Mouse (Mus musculus) ovary, postnatal 36 days (tissue): ENCODE data around the gene Lmna.
A peak's percentile ranks its signal among the peaks of the same experiment; 100 is the strongest.

Source experiments
- DNase-seq: peaks from one replicate; pipeline ENCODE4 v3.0.0; 2022; ENCODE audit warnings: low spot score, mixed read lengths

The Lmna gene

GRCm38 (mm10) chr3:88539397-88539796 is 29.6 kb upstream of the Lmna start:
- no peak for DNase-seq

GRCm38 (mm10) chr3:88538271-88539145 is 28.8 kb upstream of the Lmna start:
- no peak for DNase-seq

DNA sequence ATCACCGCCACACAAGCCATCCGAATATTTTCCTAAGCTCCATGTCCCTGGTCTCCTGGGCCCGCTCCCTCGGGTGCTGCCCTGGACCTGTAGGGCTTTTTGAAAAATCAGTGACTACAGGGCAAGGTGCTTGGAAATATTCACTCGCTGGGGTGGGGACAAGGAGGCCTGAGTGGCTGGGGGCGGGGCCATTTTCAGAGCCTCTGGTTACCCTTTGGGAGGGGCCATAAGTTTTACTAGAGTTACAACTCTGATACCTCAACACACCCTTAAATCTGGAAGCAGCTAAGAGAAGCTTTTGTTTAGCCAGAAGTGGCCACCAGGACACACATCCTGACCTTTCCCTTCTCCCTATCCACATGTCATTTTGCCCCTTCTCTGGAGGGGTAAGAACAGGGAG is 27.4 kb upstream of the Lmna start:
- no peak for DNase-seq

DNA sequence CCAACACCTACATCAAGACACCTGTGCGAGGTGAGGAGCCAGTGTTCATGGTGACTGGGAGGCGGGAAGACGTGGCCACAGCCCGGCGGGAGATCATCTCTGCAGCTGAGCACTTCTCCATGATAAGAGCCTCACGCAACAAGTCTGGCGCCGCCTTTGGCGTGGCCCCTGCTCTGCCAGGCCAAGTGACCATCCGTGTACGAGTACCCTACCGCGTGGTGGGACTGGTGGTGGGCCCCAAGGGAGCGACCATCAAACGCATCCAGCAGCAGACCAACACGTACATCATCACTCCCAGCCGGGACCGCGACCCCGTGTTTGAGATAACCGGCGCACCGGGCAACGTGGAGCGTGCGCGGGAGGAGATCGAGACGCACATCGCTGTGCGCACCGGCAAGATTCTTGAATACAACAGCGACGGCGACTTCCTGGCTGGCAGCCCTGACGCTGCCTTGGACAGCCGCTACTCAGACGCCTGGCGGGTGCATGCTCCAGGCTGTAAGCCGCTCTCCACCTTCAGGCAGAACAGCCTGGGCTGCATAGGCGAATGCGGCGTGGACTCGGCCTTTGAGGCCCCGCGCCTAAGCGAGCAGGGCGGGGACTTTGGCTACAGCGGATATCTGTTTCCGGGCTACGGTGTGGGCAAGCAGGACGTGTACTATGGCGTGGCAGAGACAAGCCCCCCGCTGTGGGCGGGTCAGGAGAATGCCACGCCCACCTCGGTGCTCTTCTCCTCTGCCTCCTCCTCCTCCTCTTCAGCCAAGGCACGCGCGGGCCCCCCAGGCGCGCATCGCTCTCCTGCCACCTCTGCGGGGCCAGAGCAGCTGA is 26.6 kb upstream of the Lmna start:
- DNase-seq: peak; percentile 66

DNA sequence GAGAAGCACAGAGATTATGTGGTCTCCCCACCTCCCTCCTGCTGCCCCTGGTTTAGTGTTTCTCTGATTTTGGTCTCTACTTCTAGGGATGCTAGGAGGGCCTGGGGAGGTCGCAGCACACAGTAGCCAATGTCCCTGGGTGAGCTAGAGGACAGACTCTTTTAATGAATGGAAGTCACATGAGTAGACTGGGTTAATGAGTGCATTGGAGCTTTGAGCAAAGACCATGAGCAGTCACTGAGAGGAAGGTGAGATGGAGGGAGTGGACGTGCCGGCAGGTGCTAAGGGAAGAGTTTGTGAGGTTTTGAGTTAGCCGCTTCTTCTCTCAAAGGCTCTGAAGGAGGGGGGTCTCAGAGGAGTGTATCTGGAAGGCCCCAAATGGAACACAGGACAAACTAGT is 25.8 kb upstream of the Lmna start:
- no peak for DNase-seq

DNA sequence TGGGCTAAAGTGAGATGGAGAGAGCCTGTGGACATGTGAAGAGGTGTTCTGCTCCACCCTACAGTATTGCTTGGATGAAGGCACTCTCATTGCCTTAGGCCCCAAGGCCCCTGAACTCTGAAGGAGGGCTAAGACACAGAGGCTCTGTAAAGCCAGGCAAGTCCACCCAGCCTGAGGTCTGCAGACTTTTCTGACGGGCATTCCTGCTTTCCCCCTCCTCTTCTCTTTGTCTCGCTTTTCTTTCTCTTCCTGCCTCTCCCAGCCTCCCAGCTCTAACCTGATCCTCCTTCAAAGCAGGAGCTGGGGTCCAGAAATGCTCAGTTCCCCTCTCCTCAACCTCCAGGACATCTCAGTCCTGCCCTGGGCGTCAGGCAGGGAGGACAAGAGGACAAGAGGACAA is 25.2 kb upstream of the Lmna start:
- no peak for DNase-seq

- DNase-seq: no peak
Measured at GRCm38 (mm10) chr3:88533706-88534105, 23.9 kb upstream of the Lmna start.

DNA sequence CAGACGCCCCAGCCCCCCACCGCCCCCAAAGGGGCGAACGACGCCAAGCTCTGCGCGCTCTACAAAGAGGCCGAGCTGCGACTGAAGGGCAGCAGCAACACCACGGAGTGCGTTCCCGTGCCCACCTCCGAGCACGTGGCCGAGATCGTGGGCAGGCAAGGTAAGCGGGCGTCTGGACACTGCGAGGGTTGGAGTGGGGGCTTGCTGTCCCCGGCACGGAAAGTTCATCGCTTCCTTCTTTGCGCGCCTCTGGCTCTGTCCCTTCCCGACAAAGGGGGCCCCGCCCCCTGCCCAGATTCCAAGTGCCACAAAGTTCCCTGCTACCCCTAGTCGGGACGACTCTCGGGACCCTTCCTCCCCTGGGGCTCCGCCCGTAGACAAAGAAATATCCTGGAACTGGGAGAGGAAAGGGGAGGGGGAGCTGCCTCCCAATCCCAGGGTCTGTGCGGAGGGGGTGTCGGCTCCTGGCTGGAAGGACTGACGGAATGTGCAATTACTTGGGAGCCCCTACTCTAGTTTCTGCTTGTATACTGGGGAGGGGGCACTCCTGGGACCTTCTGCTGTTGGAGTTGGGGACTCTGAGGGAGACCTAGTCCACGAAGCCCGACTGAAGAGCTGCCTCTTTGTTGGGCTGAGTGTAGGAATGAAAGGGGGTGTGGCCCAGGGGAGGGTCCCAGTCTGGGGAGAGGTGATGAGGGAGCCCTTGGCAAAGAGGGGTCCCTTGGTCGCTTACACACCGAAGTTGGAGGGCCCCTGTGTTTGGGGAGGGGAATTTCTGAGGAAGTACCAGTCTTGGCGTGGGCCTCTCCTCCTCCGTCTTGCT is 23.1 kb upstream of the Lmna start:
- peak; percentile 52 for DNase-seq

- no peak for DNase-seq
Measured at GRCm38 (mm10) chr3:88532299-88532674, 22.5 kb upstream of the Lmna start, which contains the start of gene Mex3a. Gene Mex3a (plus strand): TSS chr3:88532395.

- peak; percentile 90 for DNase-seq
Measured at GRCm38 (mm10) chr3:88531348-88532298, 21.9 kb upstream of the Lmna start.

- no peak for DNase-seq
Measured at GRCm38 (mm10) chr3:88530082-88530864, 20.5 kb upstream of the Lmna start.

GRCm38 (mm10) chr3:88529204-88530000 is 19.6 kb upstream of the Lmna start:
- DNase-seq: no peak

GRCm38 (mm10) chr3:88528646-88529045 is 18.9 kb upstream of the Lmna start:
- no peak for DNase-seq

- no peak for DNase-seq
Measured at GRCm38 (mm10) chr3:88527565-88527964, 17.8 kb upstream of the Lmna start.

GRCm38 (mm10) chr3:88526157-88527131 is 16.7 kb upstream of the Lmna start:
- peak; percentile 85 for DNase-seq

DNA sequence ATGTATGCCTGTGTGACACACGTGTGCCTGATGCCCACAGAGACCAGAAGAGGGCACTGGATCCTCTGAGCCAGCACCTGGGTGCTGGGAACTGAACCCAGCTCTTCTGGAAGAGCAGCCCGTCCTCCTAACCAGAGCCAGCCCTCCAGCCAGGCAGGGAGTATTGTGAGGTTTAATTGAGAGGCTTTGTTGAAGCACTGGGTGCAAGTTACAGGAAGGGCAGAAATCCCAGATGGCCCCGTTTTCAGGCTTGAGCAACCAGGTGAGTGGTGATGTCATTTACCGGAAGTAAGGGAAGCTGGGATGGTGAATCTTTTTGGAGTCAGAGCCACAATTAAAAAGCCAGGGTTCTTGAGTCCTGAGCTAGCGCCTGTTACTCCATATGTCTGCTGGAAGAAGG is 15.3 kb upstream of the Lmna start:
- DNase-seq: no peak

DNA sequence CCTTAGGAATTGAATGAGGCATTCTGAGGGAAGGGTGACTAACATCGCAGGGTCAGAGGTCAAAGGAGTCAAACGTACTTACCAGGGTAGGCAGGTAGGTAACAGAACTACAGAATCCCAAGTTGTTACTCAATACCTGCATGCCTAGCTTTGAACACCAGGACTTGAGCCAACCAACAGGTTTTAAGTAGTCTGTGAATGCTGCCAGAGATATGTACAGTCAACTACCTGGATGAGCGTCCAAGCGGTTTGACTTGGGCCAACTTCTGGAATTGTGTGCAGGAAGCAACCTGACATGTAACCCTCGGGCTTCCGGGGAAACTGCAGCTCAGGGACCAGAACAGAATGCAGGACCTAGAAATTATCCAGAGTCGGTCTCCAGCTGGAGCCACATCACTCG is 13.3 kb upstream of the Lmna start:
- DNase-seq: no peak

- peak; percentile 74 for DNase-seq
Measured at GRCm38 (mm10) chr3:88521803-88522331, 12.1 kb upstream of the Lmna start.
